Mouse (Mus musculus) hindbrain, embryonic 11.5 days (tissue): ENCODE measurements around the gene Pip5k1c. TPM values are rescaled to one million over a fixed set of nuclear protein-coding genes. Genes with fewer than 3 reads are reported as not detected.

Source experiments
- ATAC-seq: fragments of 200-750 bp; cut with Nextera tagmentation; 2 replicates; pipeline ENCODE4 v1.8.0; 2017; ENCODE audit warnings: mild to moderate bottlenecking, moderate TSS enrichment, moderate library complexity; ENCODE audit not compliant: low FRiP score
- DNase-seq: peaks from one replicate; pipeline ENCODE4 v3.0.0-alpha.2; 2015; ENCODE audit warnings: low spot score
- H3K27ac ChIP-seq: fragments of 300-500 bp; sonication (generic); 2 replicates; pipeline ENCODE4 v1.5.1; 2014; ENCODE audit warnings: mild to moderate bottlenecking, low read depth, low read length
- H3K27me3 ChIP-seq: fragments of 300-500 bp; sonication (generic); 2 replicates; pipeline ENCODE4 v1.6.1; 2014; ENCODE audit warnings: mild to moderate bottlenecking, low read length, moderate library complexity, mixed read lengths; ENCODE audit not compliant: control insufficient read depth, insufficient read depth
- H3K36me3 ChIP-seq: fragments of 300-500 bp; sonication (generic); 2 replicates; pipeline ENCODE4 v1.6.1; 2014; ENCODE audit warnings: mild to moderate bottlenecking, low read length, moderate library complexity, mixed read lengths; ENCODE audit not compliant: control insufficient read depth, insufficient read depth
- H3K4me1 ChIP-seq: fragments of 300-500 bp; sonication (generic); replicated peaks from 2 replicates; pipeline ENCODE4 v1.6.1; 2014; ENCODE audit warnings: low read length, mixed read lengths; ENCODE audit not compliant: control insufficient read depth, insufficient read depth
- H3K4me2 ChIP-seq: fragments of 300-500 bp; sonication (generic); replicated peaks from 2 replicates; pipeline ENCODE4 v1.6.1; 2014; ENCODE audit warnings: mild to moderate bottlenecking, low read depth, low read length
- H3K4me3 ChIP-seq: fragments of 300-500 bp; sonication (generic); 2 replicates; pipeline ENCODE4 v1.5.1; 2014; ENCODE audit warnings: low read depth, low read length
- H3K9ac ChIP-seq: fragments of 300-500 bp; sonication (generic); 2 replicates; pipeline ENCODE4 v1.6.1; 2014; ENCODE audit warnings: low read depth, low read length
- H3K9me3 ChIP-seq: fragments of 300-500 bp; sonication (generic); 2 replicates; pipeline ENCODE4 v1.6.1; 2016; ENCODE audit warnings: low read length; ENCODE audit not compliant: control insufficient read depth
- WGBS: fragments of 180-500 bp; shearing (Covaris S2); extraction: QIAGEN DNeasy Blood & Tissue Kit; methylation state at CpG from one replicate; pipeline ENCODE4 v1.1.7; 2014; 5-methylcytosine and 5-hydroxymethylcytosine counted together
- polyA plus RNA-seq: library from polyadenylated mRNA; unstranded; fragments of >200 nt; fragmentation: Nextera tagmentation; extraction: Ambion mirVana; gene quantifications from 2 replicates; pipeline ENCODE4 v1.2.1, GENCODE M21; 2014

Gene Pip5k1c
- polyA plus RNA-seq = 46.3 and 47.0 TPM in 2 replicates

DNA sequence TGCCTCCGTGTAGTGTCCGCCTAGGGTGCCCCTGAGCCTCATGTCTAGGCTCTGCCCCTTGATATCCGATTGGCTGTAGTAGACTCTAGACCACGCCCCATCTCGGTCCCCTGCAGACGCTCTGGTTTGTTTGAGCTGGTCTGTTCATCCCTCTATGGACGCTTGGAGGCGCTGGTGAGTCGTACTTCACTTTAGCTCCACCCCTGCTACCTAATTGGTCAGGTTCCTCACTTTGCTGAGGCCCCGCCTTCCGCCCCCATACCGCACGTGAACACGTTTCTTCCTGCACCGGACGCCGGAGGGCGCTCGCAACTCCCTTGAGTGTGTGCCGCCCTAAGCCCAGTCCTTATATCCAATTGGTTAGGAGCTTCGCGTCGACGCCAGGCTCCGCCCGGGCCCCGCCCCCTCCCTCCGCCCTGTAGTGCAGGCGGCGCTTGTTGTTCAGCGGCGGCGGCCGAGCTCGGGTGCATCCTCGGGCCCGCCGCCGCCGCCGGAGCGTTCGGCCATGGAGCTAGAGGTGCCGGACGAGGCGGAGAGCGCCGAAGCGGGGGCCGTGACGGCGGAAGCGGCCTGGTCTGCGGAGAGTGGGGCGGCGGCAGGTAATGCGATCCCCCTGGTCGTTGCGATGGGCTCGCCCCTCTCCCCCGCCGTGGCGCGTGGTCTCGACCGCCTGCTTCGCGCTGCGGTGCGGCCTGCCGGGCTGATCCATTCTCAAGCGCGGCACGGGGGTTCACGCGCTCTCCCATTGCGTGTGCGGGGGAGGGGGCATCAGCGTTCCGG, at the start of gene Pip5k1c:
Gene Pip5k1c (plus strand): TSS at position 410 of the 780 bp plus-strand sequence.
- peak; percentile 94 for ATAC-seq
- peaks cover 7% of the 10 kb centered on the region; the same call in 1 of the 2 replicates for H3K4me1 ChIP-seq
- WGBS = under 1% methylated on average over 63 of the region's 80 CpGs

DNA sequence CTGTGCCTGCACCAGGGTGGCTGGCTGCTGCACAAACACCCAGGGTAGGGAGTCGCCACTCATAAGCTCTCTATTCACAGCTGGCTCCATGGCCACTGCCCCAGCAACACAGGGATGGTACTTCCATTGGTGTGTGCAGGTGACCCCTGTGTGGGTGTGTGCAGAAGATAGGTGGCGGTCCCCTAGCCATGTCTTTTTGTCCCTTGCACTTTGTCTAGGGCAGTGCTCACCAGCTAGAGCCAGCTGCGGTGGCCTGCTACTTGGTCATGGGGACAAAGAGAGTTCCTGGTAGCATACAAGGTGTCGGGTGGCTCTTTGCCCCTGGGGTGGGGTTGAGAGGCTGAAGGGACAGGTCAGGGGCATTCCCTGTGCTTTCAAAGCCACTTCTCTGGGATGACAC, 48.6 kb upstream of the Pip5k1c start:
- no peak overlapping the region for H3K4me3 ChIP-seq
- no peak for ATAC-seq
- peaks cover 10% of the 10 kb centered on the region for H3K27me3 ChIP-seq
- no peaks in the 10 kb centered on the region for H3K36me3 ChIP-seq
- 73% methylated on average over 4 of the region's 4 CpGs for WGBS
- H3K9me3 ChIP-seq = no peaks in the 10 kb centered on the region
- 0 out of 2 replicates have a peak, but pooled peaks cover 5% of the 10 kb centered on the region for H3K4me1 ChIP-seq
- H3K4me2 ChIP-seq = no peak overlapping the region
- H3K27ac ChIP-seq = no peak overlapping the region
- no peak overlapping the region for H3K9ac ChIP-seq
- no peak for DNase-seq

More for the DNA sequence above, at the start of gene Pip5k1c:
- peak within 1 kb of the TSS; percentile 89 for H3K4me2 ChIP-seq
- peak within 1 kb of the TSS; percentile 87 for H3K9ac ChIP-seq
- peak; percentile 100 for DNase-seq
- H3K4me3 ChIP-seq = peak within 1 kb of the TSS; percentile 83
- no peaks in the 10 kb centered on the region for H3K9me3 ChIP-seq
- H3K36me3 ChIP-seq = no peaks in the 10 kb centered on the region
- peak within 1 kb of the TSS; percentile 88 for H3K27ac ChIP-seq
- H3K27me3 ChIP-seq = peaks cover 19% of the 10 kb centered on the region

DNA sequence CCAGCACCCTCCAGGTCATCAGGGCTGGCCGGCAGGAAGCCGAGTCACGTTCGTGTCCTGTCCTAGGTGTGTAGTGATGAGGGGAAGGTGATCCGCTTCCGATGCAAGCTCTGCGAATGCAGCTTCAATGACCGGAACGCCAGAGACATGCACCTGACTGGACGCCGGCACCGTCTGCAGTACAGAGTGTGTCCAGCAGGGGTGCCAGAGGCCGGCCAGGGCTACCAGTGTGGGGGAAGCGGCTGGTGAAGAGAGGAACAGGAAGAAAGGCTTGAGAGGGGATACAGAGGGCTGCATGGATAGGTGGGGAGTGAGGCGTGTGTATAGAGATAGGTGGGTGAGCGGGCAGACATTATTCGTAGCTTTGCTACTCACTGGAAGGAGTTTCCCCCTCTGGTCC, 48.2 kb upstream of the Pip5k1c start:
- Histone ChIP-seq H3K27ac (no peak overlapping the region), H3K4me2 (no peak overlapping the region), H3K36me3 (no peaks in the 10 kb centered on the region), H3K4me1 (0 out of 2 replicates have a peak, but pooled peaks cover 5% of the 10 kb centered on the region), H3K27me3 (peaks cover 6% of the 10 kb centered on the region), H3K9ac (0 out of 2 replicates have a peak overlapping the region, but pooled peaks have one; percentile 15), H3K4me3 (no peak overlapping the region), H3K9me3 (no peaks in the 10 kb centered on the region)
- ATAC-seq = peak; percentile 41; the same call in 1 of the 2 replicates
- peak; percentile 88 for DNase-seq
- WGBS = 9% methylated on average over 17 of the region's 17 CpGs

DNA sequence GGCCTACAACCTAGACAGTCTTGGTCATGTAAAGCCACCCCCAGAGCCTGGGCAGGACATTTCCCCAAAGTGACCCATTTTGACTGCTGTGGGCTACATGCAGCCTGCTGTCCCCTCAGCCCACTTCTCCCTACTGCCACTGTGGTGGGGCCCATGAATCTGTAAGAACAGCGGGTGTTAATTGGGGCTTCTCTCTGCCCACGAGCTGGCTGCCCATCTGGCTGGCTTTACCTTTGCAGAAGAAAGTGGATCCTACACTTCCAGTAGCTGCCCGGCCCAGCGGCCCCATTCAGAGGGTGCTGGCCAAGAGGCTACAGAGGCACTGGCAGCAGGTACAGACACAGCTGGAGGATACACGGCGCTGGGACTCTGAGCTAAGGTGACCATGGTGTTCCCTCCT, 47.6 kb upstream of the Pip5k1c start:
- Histone ChIP-seq H3K9me3 (no peaks in the 10 kb centered on the region), H3K9ac (no peak overlapping the region), H3K4me3 (no peak overlapping the region), H3K27ac (no peak overlapping the region), H3K27me3 (peaks cover 2% of the 10 kb centered on the region; the same call in 1 of the 2 replicates), H3K4me1 (0 out of 2 replicates have a peak, but pooled peaks cover 2% of the 10 kb centered on the region), H3K4me2 (no peak overlapping the region), H3K36me3 (no peaks in the 10 kb centered on the region)
- ATAC-seq (no peak), DNase-seq (no peak)
- 89% methylated on average over 6 of the region's 6 CpGs for WGBS

DNA sequence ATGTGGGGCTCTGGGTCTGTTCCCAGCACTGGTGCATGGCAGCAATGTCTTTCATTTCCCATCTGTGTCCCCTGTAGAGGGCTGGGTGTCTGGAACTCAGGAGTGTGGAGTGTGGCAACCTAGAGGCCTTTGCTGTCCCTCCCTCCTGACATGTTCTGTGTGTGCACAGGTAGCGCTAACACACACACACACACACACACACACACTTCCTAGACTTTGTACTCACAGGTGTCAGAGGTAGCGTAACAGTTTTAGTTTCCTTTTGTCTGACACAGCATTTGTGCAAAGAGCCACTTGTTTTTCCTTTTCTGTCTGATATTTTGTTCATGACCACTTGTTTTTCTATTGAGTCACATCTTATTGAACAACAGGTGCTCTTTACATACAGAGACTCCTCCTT, 45.0 kb upstream of the Pip5k1c start:
- no peak overlapping the region for H3K4me3 ChIP-seq
- WGBS = 91% methylated on average over 2 of the region's 2 CpGs
- no peaks in the 10 kb centered on the region for H3K36me3 ChIP-seq
- DNase-seq (no peak), ATAC-seq (no peak)
- H3K27me3 ChIP-seq = peaks cover 17% of the 10 kb centered on the region
- no peaks in the 10 kb centered on the region for H3K9me3 ChIP-seq
- peaks cover 5% of the 10 kb centered on the region; the same call in 1 of the 2 replicates for H3K4me1 ChIP-seq
- H3K27ac ChIP-seq = no peak overlapping the region
- no peak overlapping the region for H3K9ac ChIP-seq
- H3K4me2 ChIP-seq = no peak overlapping the region

DNA sequence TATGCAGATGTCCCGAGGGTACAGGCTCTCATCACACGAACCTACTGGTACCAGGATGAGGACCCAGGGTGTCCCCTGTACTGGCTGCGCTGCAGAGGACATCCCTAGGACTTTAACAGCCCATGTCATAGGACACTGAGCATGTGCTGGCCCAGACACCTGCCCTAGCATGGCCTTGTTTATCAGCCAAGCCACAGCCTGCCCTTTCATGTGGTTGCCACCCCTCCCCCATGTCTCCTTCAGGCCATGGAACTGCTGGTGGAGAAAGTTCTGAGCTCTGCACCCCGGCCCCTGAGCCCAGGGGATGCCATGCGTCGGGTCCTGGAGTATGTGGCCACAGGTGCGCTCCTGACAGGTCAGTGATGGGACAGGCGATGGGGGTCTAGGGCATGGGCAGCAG, 43.3 kb upstream of the Pip5k1c start:
- Histone ChIP-seq H3K36me3 (no peaks in the 10 kb centered on the region), H3K4me3 (no peak overlapping the region), H3K4me1 (peaks cover 5% of the 10 kb centered on the region; the same call in 1 of the 2 replicates), H3K27ac (no peak overlapping the region), H3K4me2 (no peak overlapping the region), H3K27me3 (peaks cover 30% of the 10 kb centered on the region), H3K9me3 (no peaks in the 10 kb centered on the region), H3K9ac (no peak overlapping the region)
- 86% methylated on average over 8 of the region's 8 CpGs for WGBS
- DNase-seq (no peak), ATAC-seq (no peak)

DNA sequence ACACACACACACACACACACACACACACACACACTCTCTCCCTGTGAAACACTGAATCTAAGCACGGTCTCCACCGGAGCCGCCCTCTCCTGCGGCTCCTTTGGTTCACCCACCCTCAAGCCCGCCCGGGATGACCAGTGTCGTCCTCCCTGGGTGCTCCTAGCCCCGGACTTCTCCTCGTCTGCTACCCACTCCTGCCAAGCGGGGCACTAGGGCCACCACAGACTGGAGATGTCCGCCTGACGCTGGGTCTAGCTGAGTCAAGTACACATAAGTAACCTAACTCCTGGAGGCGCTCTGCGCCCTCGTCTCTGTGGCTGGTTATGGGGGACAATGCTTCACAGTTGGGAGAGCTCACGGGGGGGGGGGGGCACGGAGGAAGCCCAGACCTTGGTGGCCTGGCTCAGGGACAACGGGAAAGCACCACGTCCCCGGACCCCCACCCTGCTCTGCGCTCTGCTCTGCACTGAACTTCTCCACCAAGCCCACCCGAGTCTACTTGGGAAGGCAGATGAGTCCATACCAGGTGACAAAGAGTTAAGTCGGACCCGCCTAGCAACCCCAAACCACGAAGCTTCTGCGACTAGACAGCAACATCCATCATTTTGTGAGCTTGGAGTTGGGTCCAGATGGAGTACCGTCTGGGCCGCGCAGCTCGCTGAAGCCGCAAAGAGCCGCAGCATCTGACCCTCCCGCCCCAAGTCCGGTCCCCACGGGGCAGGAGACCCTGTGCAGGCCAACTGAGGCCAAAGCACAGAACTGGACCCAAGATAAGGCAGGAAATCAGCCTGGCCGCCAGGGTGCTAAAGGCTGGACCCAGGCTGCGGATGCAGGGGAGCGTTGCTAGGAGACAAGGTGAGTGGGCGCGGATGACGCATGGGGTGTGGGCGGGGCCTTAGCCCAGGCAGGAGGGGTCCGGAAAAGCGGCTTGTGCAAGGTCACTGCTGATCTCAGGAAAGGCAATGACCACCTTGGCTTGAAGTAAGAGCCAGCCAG, 40.0 kb upstream of the Pip5k1c start, which contains the start of gene Matk:
Gene Matk (plus strand): TSS at position 512 of the 996 bp plus-strand sequence.
- Histone ChIP-seq H3K9ac (no peak within 1 kb of the TSS), H3K27ac (no peak within 1 kb of the TSS), H3K36me3 (no peaks in the 10 kb centered on the region), H3K4me3 (peak within 1 kb of the TSS; percentile 1; the same call in 1 of the 2 replicates), H3K9me3 (no peaks in the 10 kb centered on the region), H3K4me1 (peaks cover 5% of the 10 kb centered on the region; the same call in 1 of the 2 replicates), H3K27me3 (peaks cover 48% of the 10 kb centered on the region), H3K4me2 (peak within 1 kb of the TSS; percentile 19)
- DNase-seq (peak; percentile 76), ATAC-seq (peak; percentile 78)
- WGBS = 10% methylated on average over 43 of the region's 44 CpGs

DNA sequence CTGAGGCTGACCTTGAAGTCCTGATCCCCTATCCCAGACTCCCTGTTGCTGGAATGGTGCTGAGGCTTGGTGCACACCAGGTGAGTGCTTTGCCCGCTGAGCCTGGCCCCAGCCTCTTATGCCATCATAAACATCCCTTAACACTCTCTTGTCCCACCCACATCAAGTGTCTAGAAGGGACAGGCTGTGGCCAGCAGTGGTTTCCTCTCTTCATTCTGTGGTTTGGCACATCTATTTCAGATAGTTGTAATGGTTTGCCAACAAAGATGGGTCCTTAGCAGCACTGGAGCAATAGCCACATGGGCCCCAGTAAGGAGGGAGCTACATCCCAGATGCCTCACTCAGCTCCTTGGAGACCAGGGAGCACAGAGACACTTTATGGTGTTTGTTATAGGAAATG, 37.9 kb upstream of the Pip5k1c start:
- peaks cover 5% of the 10 kb centered on the region; the same call in 1 of the 2 replicates for H3K4me1 ChIP-seq
- H3K9ac ChIP-seq = no peak overlapping the region
- no peaks in the 10 kb centered on the region for H3K36me3 ChIP-seq
- no peak overlapping the region for H3K4me2 ChIP-seq
- no peak for ATAC-seq
- 62% methylated on average over 1 of the region's 1 CpGs for WGBS
- H3K4me3 ChIP-seq = no peak overlapping the region
- H3K27ac ChIP-seq = no peak overlapping the region
- peaks cover 64% of the 10 kb centered on the region for H3K27me3 ChIP-seq
- H3K9me3 ChIP-seq = no peaks in the 10 kb centered on the region
- DNase-seq = no peak
